Mouse (Mus musculus) neural tube, embryonic 13.5 days (tissue): ENCODE results near the gene Prok1. TPM values are rescaled to one million over a fixed set of nuclear protein-coding genes. Genes with fewer than 3 reads are reported as not detected.

Experiments
- ATAC-seq: fragments of 200-750 bp; cut with Nextera tagmentation; 2 replicates; pipeline ENCODE4 v1.8.0; 2017; ENCODE audit warnings: low read depth, mild to moderate bottlenecking, moderate TSS enrichment, moderate library complexity
- H3K27ac ChIP-seq: fragments of 300-500 bp; sonication (generic); replicated peaks from 2 replicates; pipeline ENCODE4 v1.5.1; 2015; ENCODE audit warnings: moderate library complexity, mild to moderate bottlenecking, inconsistent platforms
- H3K27me3 ChIP-seq: fragments of 300-500 bp; sonication (generic); 2 replicates; pipeline ENCODE4 v1.6.1; 2015; ENCODE audit warnings: mild to moderate bottlenecking, inconsistent platforms
- H3K36me3 ChIP-seq: fragments of 300-500 bp; sonication (generic); 2 replicates; pipeline ENCODE4 v1.6.1; 2015; ENCODE audit warnings: mild to moderate bottlenecking, inconsistent platforms
- H3K4me1 ChIP-seq: fragments of 300-500 bp; sonication (generic); replicated peaks from 2 replicates; pipeline ENCODE4 v1.6.1; 2015; ENCODE audit warnings: inconsistent platforms
- H3K4me2 ChIP-seq: fragments of 300-500 bp; sonication (generic); 2 replicates; pipeline ENCODE4 v1.6.1; 2015; ENCODE audit warnings: inconsistent platforms, mild to moderate bottlenecking, moderate library complexity
- H3K4me3 ChIP-seq: fragments of 300-500 bp; sonication (generic); 2 replicates; pipeline ENCODE4 v1.5.1; 2015; ENCODE audit warnings: mild to moderate bottlenecking, inconsistent platforms
- H3K9ac ChIP-seq: fragments of 300-500 bp; sonication (generic); 2 replicates; pipeline ENCODE4 v1.6.1; 2015; ENCODE audit warnings: moderate library complexity, mild to moderate bottlenecking, inconsistent platforms
- H3K9me3 ChIP-seq: fragments of 300-500 bp; sonication (generic); 2 replicates; pipeline ENCODE4 v1.6.1; 2016; ENCODE audit warnings: inconsistent platforms
- WGBS: fragments of 180-500 bp; shearing (Covaris S2); methylation state at CpG from one replicate; pipeline ENCODE4 v1.1.7; 2015; 5-methylcytosine and 5-hydroxymethylcytosine counted together
- polyA plus RNA-seq: library from polyadenylated mRNA; unstranded; fragments of >200 nt; fragmentation: Nextera tagmentation; extraction: Ambion mirVana; gene quantifications from 2 replicates; pipeline ENCODE4 v1.2.1, GENCODE M21; 2015

The Prok1 gene
- polyA plus RNA-seq, 1 experiment from 2014 or later = not detected

- no peaks in the 10 kb centered on the region for H3K9me3 ChIP-seq
- no peak overlapping the region for H3K27ac ChIP-seq
- ATAC-seq = peak; percentile 29; the same call in 1 of the 2 replicates
- no peak overlapping the region for H3K4me2 ChIP-seq
- 9% methylated on average over 11 of the region's 11 CpGs for WGBS
- H3K36me3 ChIP-seq = no peaks in the 10 kb centered on the region
- H3K9ac ChIP-seq = peak overlapping the region; percentile 38; the same call in 1 of the 2 replicates
- H3K27me3 ChIP-seq = peaks cover 14% of the 10 kb centered on the region
- H3K4me1 ChIP-seq = no peaks in the 10 kb centered on the region
- H3K4me3 ChIP-seq = no peak overlapping the region
Measured at GRCm38 (mm10) chr3:107233351-107233813, 6.1 kb downstream of the Prok1 start.

DNA sequence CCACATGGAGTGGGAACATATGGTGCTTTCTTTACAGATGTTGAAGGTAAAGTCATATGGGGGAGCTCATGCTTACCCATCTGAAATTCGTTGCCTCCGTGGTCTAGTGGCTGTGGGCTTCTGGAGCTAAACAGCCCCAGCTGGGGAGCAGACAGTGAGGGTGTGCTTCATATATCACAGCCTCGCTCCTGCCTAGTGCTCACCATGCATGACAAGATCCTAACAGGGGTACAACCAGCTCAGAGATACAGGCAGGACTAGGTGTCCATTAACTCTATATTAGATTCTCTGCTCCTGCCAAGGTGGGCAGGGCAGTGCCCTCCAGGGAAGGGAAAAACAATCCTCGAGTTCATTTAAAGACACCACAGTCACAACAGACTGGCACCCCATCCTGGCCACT, 8.3 kb downstream of the Prok1 start:
- Histone ChIP-seq H3K9ac (0 out of 2 replicates have a peak overlapping the region, but pooled peaks have one; percentile 23), H3K4me2 (no peak overlapping the region), H3K27ac (no peak overlapping the region), H3K9me3 (no peaks in the 10 kb centered on the region), H3K4me3 (no peak overlapping the region), H3K36me3 (no peaks in the 10 kb centered on the region), H3K27me3 (peaks cover 14% of the 10 kb centered on the region), H3K4me1 (no peaks in the 10 kb centered on the region)
- no peak for ATAC-seq
- 59% methylated on average over 4 of the region's 4 CpGs for WGBS

GRCm38 (mm10) chr3:107230527-107230926, 9.0 kb downstream of the Prok1 start, which contains the start of gene A630076J17Rik:
Gene A630076J17Rik, plus strand, starts transcription at chr3:107230614.
- Histone ChIP-seq H3K4me3 (no peak within 1 kb of the TSS), H3K36me3 (no peaks in the 10 kb centered on the region), H3K4me2 (no peak within 1 kb of the TSS), H3K27me3 (peaks cover 14% of the 10 kb centered on the region), H3K4me1 (no peaks in the 10 kb centered on the region), H3K9ac (0 out of 2 replicates have a peak within 1 kb of the TSS, but pooled peaks have one; percentile 23), H3K9me3 (no peaks in the 10 kb centered on the region), H3K27ac (no peak within 1 kb of the TSS)
- 50% methylated on average over 1 of the region's 1 CpGs for WGBS
- no peak for ATAC-seq

DNA sequence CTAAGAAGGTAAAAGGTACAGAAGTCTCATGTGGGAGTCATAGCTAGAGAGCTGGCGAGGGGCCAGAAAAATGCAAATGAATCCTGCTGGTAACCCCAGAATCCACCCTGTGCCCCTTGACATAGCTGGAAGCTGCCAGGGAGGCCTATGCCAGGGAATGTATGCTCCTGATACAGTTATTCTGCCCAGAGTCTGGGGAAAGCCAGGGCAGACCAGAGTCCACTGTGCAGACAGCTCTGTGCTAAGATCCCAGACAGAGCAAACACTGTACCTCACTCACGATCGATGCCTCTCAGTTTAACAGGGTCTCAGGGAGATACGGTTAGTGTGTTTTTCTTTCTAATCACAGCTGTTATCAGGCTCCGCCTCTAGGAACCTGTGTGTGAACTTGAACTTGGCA, 9.7 kb downstream of the Prok1 start:
- ATAC-seq = no peak

DNA sequence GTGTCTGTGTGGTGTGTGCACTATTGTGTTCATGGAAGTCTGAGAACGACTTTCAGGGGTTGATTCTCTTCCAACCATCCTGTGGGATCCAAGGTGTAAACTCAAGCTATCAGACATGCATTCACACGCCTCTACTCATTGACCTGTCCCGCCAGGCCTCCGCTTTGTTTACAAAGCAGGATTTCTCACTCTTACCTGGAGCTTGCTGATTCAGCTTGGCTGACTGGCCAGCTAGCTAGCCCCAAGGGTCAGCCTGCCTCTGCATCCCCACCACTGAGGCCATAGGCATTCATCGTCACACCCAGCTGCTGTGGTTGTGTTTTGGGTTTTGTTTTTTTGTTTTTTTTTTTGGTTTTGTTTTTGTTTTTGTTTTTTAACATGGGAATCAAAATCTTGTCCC, 10.3 kb downstream of the Prok1 start:
- WGBS = 80% methylated on average over 5 of the region's 5 CpGs
- no peak overlapping the region for H3K9ac ChIP-seq
- peaks cover 2% of the 10 kb centered on the region; the same call in 1 of the 2 replicates for H3K9me3 ChIP-seq
- peaks cover 14% of the 10 kb centered on the region for H3K27me3 ChIP-seq
- H3K4me1 ChIP-seq = no peaks in the 10 kb centered on the region
- H3K4me3 ChIP-seq = no peak overlapping the region
- no peaks in the 10 kb centered on the region for H3K36me3 ChIP-seq
- no peak overlapping the region for H3K4me2 ChIP-seq
- H3K27ac ChIP-seq = no peak overlapping the region
- ATAC-seq = no peak

More for the DNA sequence above, 9.7 kb downstream of the Prok1 start:
- WGBS = 79% methylated on average over 5 of the region's 5 CpGs
- Histone ChIP-seq H3K9me3 (no peaks in the 10 kb centered on the region), H3K27me3 (peaks cover 14% of the 10 kb centered on the region), H3K9ac (no peak overlapping the region), H3K4me1 (no peaks in the 10 kb centered on the region), H3K27ac (no peak overlapping the region), H3K4me2 (no peak overlapping the region), H3K4me3 (no peak overlapping the region), H3K36me3 (no peaks in the 10 kb centered on the region)

DNA sequence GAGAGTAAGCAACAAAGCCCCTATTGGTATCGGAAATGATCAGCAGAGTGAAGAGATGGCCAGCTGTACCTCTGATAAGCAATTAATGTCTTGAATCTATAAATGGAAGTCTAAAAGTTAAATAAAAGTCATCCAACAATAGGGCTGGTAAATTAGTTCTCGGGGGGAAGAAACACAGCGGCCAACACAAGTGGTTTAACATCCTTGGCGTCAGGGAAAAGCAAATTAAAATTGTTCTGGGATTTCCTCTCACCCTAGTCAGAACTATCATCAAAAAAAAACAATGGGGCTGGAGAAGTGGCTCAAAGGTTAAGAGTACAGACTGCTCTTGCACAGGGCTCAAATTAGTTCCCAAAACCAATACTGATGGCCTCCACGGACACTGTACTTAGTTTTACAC, 13.7 kb downstream of the Prok1 start:
- WGBS = 84% methylated on average over 5 of the region's 5 CpGs
- Histone ChIP-seq H3K27ac (no peak overlapping the region), H3K4me2 (no peak overlapping the region), H3K4me3 (no peak overlapping the region), H3K36me3 (no peaks in the 10 kb centered on the region), H3K27me3 (no peaks in the 10 kb centered on the region), H3K9ac (no peak overlapping the region), H3K9me3 (peaks cover 4% of the 10 kb centered on the region; the same call in 1 of the 2 replicates), H3K4me1 (no peaks in the 10 kb centered on the region)
- ATAC-seq = no peak

DNA sequence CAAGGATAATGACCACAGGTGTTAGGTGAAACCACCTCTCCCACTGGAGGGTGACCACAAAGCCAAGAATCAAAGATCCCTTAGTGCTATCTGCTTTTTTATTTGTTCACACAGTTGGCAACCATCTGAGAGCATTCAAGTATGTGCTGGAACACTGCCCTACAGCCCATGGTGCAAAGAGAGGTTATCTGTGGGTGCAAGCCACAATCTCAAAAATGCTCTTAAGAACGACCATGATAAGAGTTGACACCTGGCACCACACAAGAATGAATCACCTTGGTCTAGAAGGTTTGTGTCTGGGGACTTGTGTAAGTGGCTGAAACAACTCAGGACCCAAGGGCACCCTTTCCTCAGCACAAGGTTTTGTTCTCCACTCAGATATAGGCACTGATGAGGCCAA, 16.3 kb downstream of the Prok1 start:
- no peaks in the 10 kb centered on the region for H3K36me3 ChIP-seq
- H3K4me3 ChIP-seq = no peak overlapping the region
- no peak for ATAC-seq
- H3K27ac ChIP-seq = no peak overlapping the region
- H3K9ac ChIP-seq = no peak overlapping the region
- H3K4me2 ChIP-seq = no peak overlapping the region
- H3K4me1 ChIP-seq = no peaks in the 10 kb centered on the region
- no peaks in the 10 kb centered on the region for H3K27me3 ChIP-seq
- WGBS = 78% methylated on average over 1 of the region's 1 CpGs
- H3K9me3 ChIP-seq = peaks cover 4% of the 10 kb centered on the region; the same call in 1 of the 2 replicates

DNA sequence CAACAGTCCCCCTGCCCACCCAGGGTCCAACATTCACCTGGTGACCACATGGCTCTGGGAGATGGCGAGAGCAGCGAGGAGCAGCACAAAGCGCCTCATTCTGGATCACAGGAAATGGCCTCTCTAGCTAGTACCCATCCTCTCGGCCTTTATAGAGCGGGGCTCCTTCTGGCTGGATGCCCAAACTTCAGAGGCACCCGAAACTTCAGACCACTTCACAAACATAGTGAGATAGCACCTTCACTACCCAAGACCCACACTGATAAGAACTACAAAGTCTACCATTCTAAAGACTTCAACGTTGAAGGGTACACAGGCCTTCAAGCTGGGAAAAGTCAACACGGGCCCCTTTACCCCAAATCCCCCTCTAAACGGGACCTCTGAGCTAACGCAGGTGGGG, 17.9 kb downstream of the Prok1 start, which contains the start of gene Cym:
Cym (minus strand) TSS at position 125 of the 400 bp plus-strand sequence.
- no peaks in the 10 kb centered on the region for H3K36me3 ChIP-seq
- no peaks in the 10 kb centered on the region for H3K4me1 ChIP-seq
- 86% methylated on average over 10 of the region's 10 CpGs for WGBS
- H3K4me2 ChIP-seq = no peak within 1 kb of the TSS
- peaks cover 4% of the 10 kb centered on the region; the same call in 1 of the 2 replicates for H3K9me3 ChIP-seq
- H3K27ac ChIP-seq = no peak within 1 kb of the TSS
- ATAC-seq = no peak
- no peak within 1 kb of the TSS for H3K4me3 ChIP-seq
- no peaks in the 10 kb centered on the region for H3K27me3 ChIP-seq
- no peak within 1 kb of the TSS for H3K9ac ChIP-seq

- Histone ChIP-seq H3K9ac (no peak overlapping the region), H3K4me2 (no peak overlapping the region), H3K27me3 (no peaks in the 10 kb centered on the region), H3K36me3 (no peaks in the 10 kb centered on the region), H3K27ac (no peak overlapping the region), H3K9me3 (no peaks in the 10 kb centered on the region), H3K4me3 (no peak overlapping the region), H3K4me1 (no peaks in the 10 kb centered on the region)
- no peak for ATAC-seq
- WGBS = 89% methylated on average over 7 of the region's 7 CpGs
Measured at GRCm38 (mm10) chr3:107218572-107218971, 20.9 kb downstream of the Prok1 start.

DNA sequence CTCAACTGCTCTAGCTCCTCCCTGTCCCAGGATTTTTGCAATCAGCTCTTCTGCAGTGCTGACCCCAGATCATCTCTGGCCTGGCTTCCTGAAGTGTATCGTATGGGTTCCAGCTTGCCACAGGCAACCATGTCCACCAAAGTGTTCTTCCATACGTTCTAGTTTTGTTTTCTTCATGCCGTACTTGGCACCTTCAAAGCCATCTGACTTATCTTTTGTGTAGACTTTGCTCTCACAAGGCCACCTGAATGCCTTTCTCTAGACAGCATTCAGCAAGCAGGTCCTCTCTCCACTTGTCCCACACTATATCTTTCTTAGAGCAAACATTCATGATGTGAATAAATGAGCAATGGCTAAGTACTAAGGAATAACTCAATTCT, 22.4 kb downstream of the Prok1 start:
- Histone ChIP-seq H3K9me3 (no peaks in the 10 kb centered on the region), H3K36me3 (no peaks in the 10 kb centered on the region), H3K9ac (no peak overlapping the region), H3K27ac (no peak overlapping the region), H3K4me2 (no peak overlapping the region), H3K4me1 (no peaks in the 10 kb centered on the region), H3K27me3 (no peaks in the 10 kb centered on the region), H3K4me3 (no peak overlapping the region)
- 81% methylated on average over 3 of the region's 3 CpGs for WGBS
- ATAC-seq = no peak

DNA sequence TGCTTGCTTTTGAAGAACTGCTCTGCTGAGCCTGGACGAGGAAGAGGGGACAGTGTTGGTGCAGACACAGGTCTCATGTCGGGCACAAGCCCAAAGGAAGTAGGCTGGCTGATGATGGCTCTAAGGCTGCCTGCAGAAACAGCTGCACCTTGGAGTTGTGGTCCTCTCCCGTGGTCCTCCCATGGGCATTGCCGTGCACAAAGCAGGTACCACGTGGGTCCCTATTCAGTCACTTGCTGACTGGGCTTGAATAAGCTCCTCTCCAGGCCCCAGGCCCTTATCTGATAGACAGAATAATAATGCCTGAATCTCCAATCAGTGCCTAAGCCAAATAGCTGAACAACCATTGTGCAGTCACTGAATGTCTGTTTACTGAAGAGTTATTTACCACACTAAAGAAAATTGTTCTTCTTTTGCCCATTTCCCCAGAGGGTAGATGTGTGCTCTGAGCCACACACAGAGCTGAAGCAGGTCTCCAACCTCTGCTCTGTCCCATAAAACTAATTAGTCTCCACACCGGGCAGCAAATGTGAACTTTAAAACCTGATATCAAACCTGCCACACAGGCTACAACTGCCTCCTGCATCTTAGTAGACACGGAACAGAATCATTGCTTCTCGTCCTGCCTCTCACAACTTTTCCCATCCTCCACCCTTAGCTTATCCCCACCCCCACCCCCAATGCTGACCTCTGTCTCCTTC, 23.0 kb downstream of the Prok1 start:
- H3K4me2 ChIP-seq = no peak overlapping the region
- H3K9me3 ChIP-seq = no peaks in the 10 kb centered on the region
- no peaks in the 10 kb centered on the region for H3K27me3 ChIP-seq
- H3K9ac ChIP-seq = no peak overlapping the region
- no peaks in the 10 kb centered on the region for H3K4me1 ChIP-seq
- no peak overlapping the region for H3K4me3 ChIP-seq
- no peaks in the 10 kb centered on the region for H3K36me3 ChIP-seq
- WGBS = 68% methylated on average over 8 of the region's 8 CpGs
- no peak overlapping the region for H3K27ac ChIP-seq
- no peak for ATAC-seq

GRCm38 (mm10) chr3:107214606-107215005, 24.9 kb downstream of the Prok1 start:
- Histone ChIP-seq H3K4me2 (no peak overlapping the region), H3K27ac (no peak overlapping the region), H3K4me3 (no peak overlapping the region), H3K4me1 (no peaks in the 10 kb centered on the region), H3K9ac (no peak overlapping the region), H3K27me3 (no peaks in the 10 kb centered on the region), H3K9me3 (no peaks in the 10 kb centered on the region), H3K36me3 (no peaks in the 10 kb centered on the region)
- no peak for ATAC-seq
- WGBS = 83% methylated on average over 5 of the region's 5 CpGs
